ENCODE assay signal across 17 mouse cellular contexts in genomic region chr17:64620135-64620534, GRCm38 (mm10). TPM values are rescaled to one million over a fixed set of nuclear protein-coding genes. Genes with fewer than 3 reads are reported as not detected.
DNase-seq lines count a peak whose midpoint lies in the region; ATAC-seq and TF ChIP-seq lines count a peak whose summit lies in the region.
"Had no signal": no experiment of that assay in that cellular context is flagged by ENCODE, and none has a peak within 500 bp of the region (broad histone marks: within the 10 kb centered on the region; RNA-seq: fewer than 3 reads in every experiment).

No protein-coding gene starts in this region.

- WGBS in forebrain, embryonic 11.5 days, result 76% methylated on average over 9 of the region's 9 CpGs
- 79% methylated on average over 9 of the region's 9 CpGs for WGBS in forebrain, embryonic 10.5 days
- 83% methylated on average over 9 of the region's 9 CpGs for WGBS in kidney, embryonic 16.5 days
- 66% methylated on average over 9 of the region's 9 CpGs for WGBS in midbrain, embryonic 10.5 days
- 60% methylated on average over 9 of the region's 9 CpGs for WGBS in midbrain, embryonic 11.5 days
- 50% methylated on average over 9 of the region's 9 CpGs for WGBS in stomach, postnatal 0 days

- peak; percentile 42 for DNase-seq in forebrain, embryonic 11.5 days (ENCODE audit: low spot score)
- no peak for DNase-seq in forebrain, embryonic 10.5 days (ENCODE audit: extremely low spot score, low spot score)
- peak; percentile 38 to 47 for DNase-seq in kidney, postnatal 36 days
- DNase-seq in midbrain, embryonic 10.5 days (ENCODE audit: low spot score), result no peak
- no peak for DNase-seq in midbrain, embryonic 11.5 days (ENCODE audit: low spot score, missing footprints)
- DNase-seq in stomach, postnatal 0 days (ENCODE audit: low spot score), result peak; percentile 14
- no peak for DNase-seq in layer of hippocampus, postnatal 36 days
- DNase-seq: cerebellum, adult 11 months; gastrocnemius, postnatal 10 days; right cerebral cortex, adult 18-20 months; thymus, adult 2 months had no signal

- no peaks in the 10 kb centered on the region for H3K4me1 ChIP-seq in forebrain, embryonic 11.5 days (replicated peaks; ENCODE audit: control insufficient read depth, insufficient read depth, low read length)
- peaks cover 7% of the 10 kb centered on the region for H3K4me1 ChIP-seq in forebrain, embryonic 10.5 days
- peaks cover 38% of the 10 kb centered on the region for H3K4me1 ChIP-seq in kidney, embryonic 16.5 days (ENCODE audit: insufficient read depth, low read length)
- H3K4me1 ChIP-seq in midbrain, embryonic 10.5 days, result peaks cover 24% of the 10 kb centered on the region
- no peaks in the 10 kb centered on the region for H3K4me1 ChIP-seq in midbrain, embryonic 11.5 days (ENCODE audit: control insufficient read depth, insufficient read depth, low read length)
- H3K4me1 ChIP-seq in stomach, postnatal 0 days (replicated peaks; ENCODE audit: control insufficient read depth, insufficient read depth), result no peaks in the 10 kb centered on the region; the same call in 1 of the 2 replicates

- no peak for TF ChIP-seq CTCF in stomach, postnatal 0 days (IDR thresholded peaks at IDR 0.05; ENCODE audit: low read depth)

- no peak for ATAC-seq in forebrain, embryonic 11.5 days (replicated peaks; ENCODE audit: low FRiP score)
- no peak for ATAC-seq in kidney, embryonic 16.5 days (ENCODE audit: low FRiP score, low TSS enrichment)
- ATAC-seq in midbrain, embryonic 11.5 days (ENCODE audit: low FRiP score), result no peak
- no peak for ATAC-seq in stomach, postnatal 0 days (ENCODE audit: low FRiP score, low TSS enrichment)
- ATAC-seq: forebrain, embryonic 16.5 days; intestine, postnatal 0 days had no signal

- no peaks in the 10 kb centered on the region for H3K36me3 ChIP-seq in forebrain, embryonic 11.5 days (ENCODE audit: control insufficient read depth, insufficient read depth, low read length)
- H3K36me3 ChIP-seq in forebrain, embryonic 10.5 days (replicated peaks), result 0 out of 2 replicates have a peak, but pooled peaks cover 4% of the 10 kb centered on the region
- peaks cover 3% of the 10 kb centered on the region; the same call in 1 of the 2 replicates for H3K36me3 ChIP-seq in kidney, embryonic 16.5 days (ENCODE audit: insufficient read depth, low read length)
- H3K36me3 ChIP-seq in midbrain, embryonic 10.5 days, result peaks cover 11% of the 10 kb centered on the region; the same call in 1 of the 2 replicates
- H3K36me3 ChIP-seq in midbrain, embryonic 11.5 days (ENCODE audit: control insufficient read depth, insufficient read depth, low read length), result no peaks in the 10 kb centered on the region
- H3K36me3 ChIP-seq in stomach, postnatal 0 days (ENCODE audit: control insufficient read depth, insufficient read depth, low read length), result no peaks in the 10 kb centered on the region

- H3K27me3 ChIP-seq in forebrain, embryonic 11.5 days (ENCODE audit: control insufficient read depth, insufficient read depth, low read length), result no peaks in the 10 kb centered on the region
- no peaks in the 10 kb centered on the region for H3K27me3 ChIP-seq in forebrain, embryonic 10.5 days (ENCODE audit: poor library complexity, severe bottlenecking)
- no peaks in the 10 kb centered on the region for H3K27me3 ChIP-seq in kidney, embryonic 16.5 days (ENCODE audit: insufficient read depth, low read length)
- no peaks in the 10 kb centered on the region for H3K27me3 ChIP-seq in midbrain, embryonic 10.5 days (ENCODE audit: low read depth, poor library complexity, severe bottlenecking)
- H3K27me3 ChIP-seq in midbrain, embryonic 11.5 days (ENCODE audit: control insufficient read depth, insufficient read depth, low read length), result no peaks in the 10 kb centered on the region
- no peaks in the 10 kb centered on the region for H3K27me3 ChIP-seq in stomach, postnatal 0 days (ENCODE audit: control insufficient read depth, insufficient read depth, low read length)
- H3K27me3 ChIP-seq: CH12.LX had no signal

- no peak overlapping the region for H3K27ac ChIP-seq in forebrain, embryonic 11.5 days (ENCODE audit: low read depth, low read length)
- H3K27ac ChIP-seq in forebrain, embryonic 10.5 days, result no peak overlapping the region
- H3K27ac ChIP-seq in kidney, embryonic 16.5 days (ENCODE audit: low read length), result no peak overlapping the region
- 0 out of 2 replicates have a peak overlapping the region, but pooled peaks have one; percentile 23 for H3K27ac ChIP-seq in midbrain, embryonic 10.5 days (replicated peaks)
- no peak overlapping the region for H3K27ac ChIP-seq in midbrain, embryonic 11.5 days (ENCODE audit: low read depth, low read length)
- H3K27ac ChIP-seq in stomach, postnatal 0 days (replicated peaks), result no peak overlapping the region
- H3K27ac ChIP-seq: kidney, postnatal 0 days had no signal

- no peaks in the 10 kb centered on the region for H3K9me3 ChIP-seq in forebrain, embryonic 11.5 days (ENCODE audit: control insufficient read depth, low read length)
- no peaks in the 10 kb centered on the region for H3K9me3 ChIP-seq in forebrain, embryonic 10.5 days
- H3K9me3 ChIP-seq in kidney, embryonic 16.5 days (ENCODE audit: low read length), result no peaks in the 10 kb centered on the region
- no peaks in the 10 kb centered on the region for H3K9me3 ChIP-seq in midbrain, embryonic 10.5 days (replicated peaks)
- no peaks in the 10 kb centered on the region for H3K9me3 ChIP-seq in midbrain, embryonic 11.5 days (ENCODE audit: control insufficient read depth, low read length)
- H3K9me3 ChIP-seq in stomach, postnatal 0 days (ENCODE audit: control insufficient read depth, low read length), result no peaks in the 10 kb centered on the region

- no peak for TF ChIP-seq EP300 in stomach, postnatal 0 days (optimal IDR thresholded peaks at IDR 0.05)

- no peak overlapping the region for H3K9ac ChIP-seq in forebrain, embryonic 11.5 days (ENCODE audit: low read length)
- H3K9ac ChIP-seq in kidney, embryonic 16.5 days (replicated peaks; ENCODE audit: low read length), result no peak overlapping the region
- no peak overlapping the region for H3K9ac ChIP-seq in midbrain, embryonic 11.5 days (ENCODE audit: low read length)
- H3K9ac ChIP-seq in stomach, postnatal 0 days (ENCODE audit: low read length), result no peak overlapping the region

- no peak overlapping the region for H3K4me3 ChIP-seq in forebrain, embryonic 11.5 days (ENCODE audit: low read depth, low read length)
- H3K4me3 ChIP-seq in forebrain, embryonic 10.5 days, result no peak overlapping the region
- no peak overlapping the region for H3K4me3 ChIP-seq in kidney, embryonic 16.5 days (ENCODE audit: low read length)
- no peak overlapping the region for H3K4me3 ChIP-seq in midbrain, embryonic 10.5 days
- no peak overlapping the region for H3K4me3 ChIP-seq in midbrain, embryonic 11.5 days (ENCODE audit: low read depth, low read length)
- no peak overlapping the region for H3K4me3 ChIP-seq in stomach, postnatal 0 days (ENCODE audit: low read depth, low read length)
- H3K4me3 ChIP-seq: erythroblast, embryonic 14.5 days had no signal

- H3K4me2 ChIP-seq in forebrain, embryonic 11.5 days (ENCODE audit: low read depth, low read length, severe bottlenecking), result no peak overlapping the region
- no peak overlapping the region for H3K4me2 ChIP-seq in kidney, embryonic 16.5 days (replicated peaks; ENCODE audit: low read depth, low read length)
- no peak overlapping the region for H3K4me2 ChIP-seq in midbrain, embryonic 11.5 days
- no peak overlapping the region for H3K4me2 ChIP-seq in stomach, postnatal 0 days (replicated peaks; ENCODE audit: low read depth)

RNA-seq across cellular contexts. Expression of gene Man2a1, which starts 19.6 kb away (rescaled TPM):
- polyA plus RNA-seq in forebrain, embryonic 11.5 days (2014; fragmentation: Nextera tagmentation; extraction: Ambion mirVana), result 4.4 and 5.1 TPM in 2 replicates
- 3.1 and 4.9 TPM in 2 replicates for polyA plus RNA-seq in forebrain, embryonic 10.5 days (2016; fragmentation: Nextera tagmentation; extraction: Ambion mirVana)
- 7.3 and 9.1 TPM in 2 replicates for polyA plus RNA-seq in kidney, embryonic 16.5 days (2015; fragmentation: Nextera tagmentation; extraction: Ambion mirVana)
- 3.9 and 4.3 TPM in 2 replicates for polyA plus RNA-seq in midbrain, embryonic 10.5 days (2016; fragmentation: Nextera tagmentation; extraction: Ambion mirVana)
- polyA plus RNA-seq in midbrain, embryonic 11.5 days (2014; fragmentation: Nextera tagmentation; extraction: Ambion mirVana), result 3.0 and 3.5 TPM in 2 replicates
- 8.2 and 9.3 TPM in 2 replicates for polyA plus RNA-seq in stomach, postnatal 0 days (2015; fragmentation: Nextera tagmentation; extraction: Ambion mirVana)
- total RNA-seq in layer of hippocampus, postnatal 36 days (2021), result 10 to 100 TPM; 14.9 to 16.4 TPM

Comparison
In these comparisons a context has a peak if more than half of its experiments do, and no peak if none do; other contexts are left out.
1. DNase-seq: peak in forebrain, embryonic 11.5 days (single experiment), kidney, postnatal 36 days (2 of 2) and stomach, postnatal 0 days (single experiment); none in forebrain, embryonic 10.5 days (single experiment), midbrain, embryonic 10.5 days (single experiment), midbrain, embryonic 11.5 days (single experiment) and layer of hippocampus, postnatal 36 days (0 of 2).